Mouse (Mus musculus) urinary bladder, postnatal 4 days (tissue): ENCODE measurements around the gene Arrdc2.
A peak's percentile ranks its signal among the peaks of the same experiment; 100 is the strongest.

Experiments
- DNase-seq, 2 experiments: peaks; one replicate each; pipeline ENCODE4 v3.0.0; 2021 to 2022; ENCODE audit warnings: low spot score in 2 of 2

Gene Arrdc2

DNA sequence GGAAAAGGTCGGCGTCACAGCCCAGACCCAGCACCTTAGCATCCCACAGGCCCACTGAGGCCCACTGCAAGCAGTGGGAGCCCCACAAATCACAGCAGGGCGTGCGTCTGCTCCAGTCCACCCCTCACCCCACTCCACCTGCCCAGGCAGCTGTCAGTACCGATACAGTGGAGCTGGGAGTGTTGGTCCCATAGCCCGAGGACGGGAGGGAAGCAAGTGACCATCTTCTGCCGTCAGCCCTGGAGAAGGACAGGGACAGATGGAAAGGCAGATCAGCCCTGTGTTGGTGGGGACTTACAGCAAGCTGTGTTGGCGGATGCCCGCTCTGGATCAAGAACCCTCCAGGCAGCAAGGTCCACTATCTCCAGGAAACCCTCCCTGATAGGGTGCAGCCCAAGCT is 50.5 kb downstream of the Arrdc2 start:
- no peak for DNase-seq

DNA sequence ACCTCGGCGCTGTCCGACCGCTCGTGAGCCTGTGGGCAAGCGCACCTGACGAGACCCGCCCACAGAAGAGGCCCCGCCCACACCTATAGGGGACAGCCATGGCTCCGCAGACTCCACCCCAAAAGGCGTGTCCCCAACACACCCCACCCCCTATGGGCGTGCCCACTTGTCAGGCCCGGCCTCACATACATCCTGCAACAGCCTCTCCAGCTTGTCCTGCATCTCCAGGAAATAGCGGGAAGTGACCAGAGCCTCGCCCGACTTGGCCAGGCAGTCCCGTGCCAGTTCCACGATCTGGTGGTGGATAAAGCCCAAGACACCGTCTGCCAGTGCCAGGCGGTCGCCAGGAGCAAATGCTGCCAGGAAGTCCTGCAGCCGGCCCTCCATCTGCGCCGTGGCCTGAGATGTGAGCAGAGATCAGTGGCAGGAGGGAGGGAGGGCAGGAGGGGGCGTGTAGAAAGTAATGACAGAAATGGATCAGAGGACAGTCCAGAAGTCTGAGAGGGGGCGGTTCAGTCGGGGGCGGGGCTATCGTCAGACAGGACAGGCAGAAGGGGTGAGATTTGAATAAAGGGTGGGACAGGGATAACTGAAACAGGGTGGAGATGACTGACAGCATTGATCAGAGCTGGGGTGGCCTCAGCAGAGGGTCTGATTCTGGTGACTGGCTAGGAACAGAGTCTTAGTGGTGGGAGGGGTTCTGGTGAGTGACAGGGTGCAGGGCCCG is 51.4 kb downstream of the Arrdc2 start:
- DNase-seq, result peak in 1 of 2 experiments; percentile 52

DNA sequence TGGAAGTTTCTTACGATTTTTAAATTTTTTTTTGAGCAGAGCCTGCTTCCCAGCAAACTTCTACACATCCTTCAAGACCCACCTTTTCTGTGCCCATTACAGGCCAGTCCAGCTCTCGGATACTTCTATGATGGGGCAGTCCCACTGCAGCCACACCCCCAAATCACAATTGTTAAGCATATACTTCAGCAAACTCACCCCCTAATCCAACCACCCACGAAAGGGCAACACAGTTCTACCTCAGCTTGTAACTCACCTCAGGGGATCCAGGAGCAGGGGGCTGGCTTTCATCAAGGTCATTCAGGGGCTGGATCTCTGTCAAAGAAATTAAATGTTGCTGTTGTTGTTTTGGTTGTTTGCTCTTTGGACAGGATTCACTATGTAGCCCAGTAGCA is 52.5 kb downstream of the Arrdc2 start:
- no peak for DNase-seq

DNA sequence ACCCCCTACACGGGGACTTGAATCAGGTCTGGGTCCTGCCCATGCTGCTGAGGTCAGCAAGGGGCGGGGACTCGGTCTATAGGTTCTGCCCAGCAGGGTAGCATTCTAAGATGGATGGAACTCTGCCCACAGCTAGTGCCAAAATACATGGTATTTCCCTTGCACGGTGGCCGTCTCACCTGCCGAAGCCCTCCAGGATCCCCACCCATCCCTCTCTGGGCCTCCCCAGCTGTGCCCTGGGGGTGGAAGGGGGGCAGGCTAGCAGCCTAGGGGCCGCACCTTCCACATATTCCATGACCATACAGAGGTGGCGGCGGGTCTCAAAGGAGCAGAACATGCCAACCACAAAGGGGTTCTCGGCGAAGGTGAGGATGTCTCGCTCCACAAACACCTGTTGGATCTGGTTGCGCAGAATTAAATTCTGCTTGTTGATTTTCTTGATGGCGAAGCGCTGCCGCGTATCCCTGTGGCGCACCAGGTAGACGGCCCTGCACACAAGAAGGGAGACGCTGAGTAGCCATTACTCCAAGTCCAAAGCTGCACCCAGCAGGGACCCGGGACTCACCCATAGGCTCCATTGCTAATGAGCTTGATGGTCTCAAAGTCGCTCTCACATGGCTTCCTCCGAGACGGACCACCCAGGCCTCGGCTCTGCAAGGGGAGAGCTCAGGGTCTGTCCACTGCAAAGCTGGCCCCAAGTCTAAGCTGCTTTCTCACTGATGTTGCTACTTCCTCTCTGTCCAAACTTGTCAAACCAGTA is 53.0 kb downstream of the Arrdc2 start:
- no peak for DNase-seq
